Mouse (Mus musculus): Measurements from ENCODE around the gene Bcl2.

Bcl2 gene

GRCm38 (mm10) chr1:106570870-106571269, 143.2 kb downstream of the Bcl2 start:
- no peak for TF ChIP-seq GATA4 (IDR thresholded peaks at IDR 0.05; ENCODE audit: insufficient replicate concordance, low read length)

- TF ChIP-seq GATA4 (IDR thresholded peaks at IDR 0.05; ENCODE audit: insufficient replicate concordance, low read length): no peak
These were observed 143.7 kb downstream of the Bcl2 start for GRCm38 (mm10) chr1:106570366-106570765.

GRCm38 (mm10) chr1:106569674-106570073, 144.4 kb downstream of the Bcl2 start:
- TF ChIP-seq GATA4 (IDR thresholded peaks at IDR 0.05; ENCODE audit: insufficient replicate concordance, low read length): no peak

- TF ChIP-seq GATA4 (IDR thresholded peaks at IDR 0.05; ENCODE audit: insufficient replicate concordance, low read length): no peak
These were observed 145.2 kb downstream of the Bcl2 start for GRCm38 (mm10) chr1:106568868-106569267.

- no peak for TF ChIP-seq GATA4 (IDR thresholded peaks at IDR 0.05; ENCODE audit: insufficient replicate concordance, low read length)
These were observed 146.6 kb downstream of the Bcl2 start for GRCm38 (mm10) chr1:106567506-106567905.

GRCm38 (mm10) chr1:106566120-106567086, 147.7 kb downstream of the Bcl2 start:
- no peak for TF ChIP-seq GATA4 (IDR thresholded peaks at IDR 0.05; ENCODE audit: insufficient replicate concordance, low read length)

- no peak for TF ChIP-seq GATA4 (IDR thresholded peaks at IDR 0.05; ENCODE audit: insufficient replicate concordance, low read length)
These were observed 148.8 kb downstream of the Bcl2 start for GRCm38 (mm10) chr1:106565238-106565637.

GRCm38 (mm10) chr1:106564436-106564835, 149.6 kb downstream of the Bcl2 start:
- no peak for TF ChIP-seq GATA4 (IDR thresholded peaks at IDR 0.05; ENCODE audit: insufficient replicate concordance, low read length)

- no peak for TF ChIP-seq GATA4 (IDR thresholded peaks at IDR 0.05; ENCODE audit: insufficient replicate concordance, low read length)
These were observed 151.3 kb downstream of the Bcl2 start for GRCm38 (mm10) chr1:106562751-106563150.

- TF ChIP-seq GATA4 (IDR thresholded peaks at IDR 0.05; ENCODE audit: insufficient replicate concordance, low read length): no peak
These were observed 152.9 kb downstream of the Bcl2 start for GRCm38 (mm10) chr1:106561085-106561760.

- no peak for TF ChIP-seq GATA4 (IDR thresholded peaks at IDR 0.05; ENCODE audit: insufficient replicate concordance, low read length)
These were observed 154.0 kb downstream of the Bcl2 start for GRCm38 (mm10) chr1:106560105-106560504.

- no peak for TF ChIP-seq GATA4 (IDR thresholded peaks at IDR 0.05; ENCODE audit: insufficient replicate concordance, low read length)
These were observed 154.9 kb downstream of the Bcl2 start for GRCm38 (mm10) chr1:106559116-106559605.

GRCm38 (mm10) chr1:106555498-106556168, 158.4 kb downstream of the Bcl2 start:
- TF ChIP-seq GATA4 (IDR thresholded peaks at IDR 0.05; ENCODE audit: insufficient replicate concordance, low read length): no peak

- TF ChIP-seq GATA4 (IDR thresholded peaks at IDR 0.05; ENCODE audit: insufficient replicate concordance, low read length): no peak
These were observed 159.9 kb downstream of the Bcl2 start for GRCm38 (mm10) chr1:106553846-106554802.
